Mouse (Mus musculus): ENCODE results near the gene AI481877.

GRCm38 (mm10) chr4:59043891-59044290 lies 94.9 kb downstream of the AI481877 start:
- TF ChIP-seq CTCF (IDR thresholded peaks at IDR 0.05; ENCODE audit: extremely low read depth, insufficient read depth, low read length) (no peak), POLR2A (IDR thresholded peaks at IDR 0.05; ENCODE audit: extremely low read depth, insufficient read depth, low read length) (no peak)
